Mouse (Mus musculus): ENCODE results near the gene Palld. TPM values are rescaled to one million over a fixed set of nuclear protein-coding genes. Genes with fewer than 3 reads are reported as not detected.

Palld gene
- total RNA-seq, 2 experiments from 2014 or later: 151 to 156 TPM

DNA sequence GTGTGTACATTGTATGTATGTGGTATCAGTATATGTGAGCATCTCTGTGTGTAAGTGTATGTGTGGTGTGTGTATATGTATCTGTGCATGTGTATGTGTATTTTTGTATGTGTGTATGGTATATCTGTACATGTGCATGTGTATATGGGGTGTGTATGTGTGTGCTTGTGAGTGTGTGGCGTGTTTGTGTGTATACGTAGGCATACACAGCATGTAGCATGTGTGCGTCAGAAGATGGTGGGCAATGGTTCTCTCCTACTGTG lies 435.0 kb downstream of the Palld start:
- no peak for DNase-seq (ENCODE audit: low spot score in 2 of 2)

GRCm38 (mm10) chr8:61466696-61467552 lies 435.6 kb downstream of the Palld start:
- DNase-seq (ENCODE audit: low spot score in 2 of 2): no peak

GRCm38 (mm10) chr8:61464393-61464792 lies 438.1 kb downstream of the Palld start:
- DNase-seq (ENCODE audit: low spot score in 2 of 2): no peak

- no peak for DNase-seq (ENCODE audit: low spot score in 2 of 2)
Observed at GRCm38 (mm10) chr8:61462221-61462620, 440.3 kb downstream of the Palld start.

Other genes with a start within 250 kb of the Palld start
- 1 to 10 TPM; 1.6 to 2.1 TPM for gene Ddx60, start 25.4 kb upstream of the Palld start, total RNA-seq (2021)
- not detected for gene Anxa10, start 220.5 kb upstream of the Palld start, total RNA-seq (2021)